Mouse (Mus musculus) neural tube, embryonic 13.5 days (tissue): ENCODE results near the gene Pidd1. TPM values are rescaled to one million over a fixed set of nuclear protein-coding genes. Genes with fewer than 3 reads are reported as not detected.
A peak's percentile ranks its signal among the peaks of the same experiment; 100 is the strongest.

Experiments used
- ATAC-seq: fragments of 200-750 bp; cut with Nextera tagmentation; 2 replicates; pipeline ENCODE4 v1.8.0; 2017; ENCODE audit warnings: low read depth, mild to moderate bottlenecking, moderate TSS enrichment, moderate library complexity
- H3K27ac ChIP-seq: fragments of 300-500 bp; sonication (generic); replicated peaks from 2 replicates; pipeline ENCODE4 v1.5.1; 2015; ENCODE audit warnings: moderate library complexity, mild to moderate bottlenecking, inconsistent platforms
- H3K27me3 ChIP-seq: fragments of 300-500 bp; sonication (generic); 2 replicates; pipeline ENCODE4 v1.6.1; 2015; ENCODE audit warnings: mild to moderate bottlenecking, inconsistent platforms
- H3K36me3 ChIP-seq: fragments of 300-500 bp; sonication (generic); 2 replicates; pipeline ENCODE4 v1.6.1; 2015; ENCODE audit warnings: mild to moderate bottlenecking, inconsistent platforms
- H3K4me1 ChIP-seq: fragments of 300-500 bp; sonication (generic); replicated peaks from 2 replicates; pipeline ENCODE4 v1.6.1; 2015; ENCODE audit warnings: inconsistent platforms
- H3K4me2 ChIP-seq: fragments of 300-500 bp; sonication (generic); 2 replicates; pipeline ENCODE4 v1.6.1; 2015; ENCODE audit warnings: inconsistent platforms, mild to moderate bottlenecking, moderate library complexity
- H3K4me3 ChIP-seq: fragments of 300-500 bp; sonication (generic); 2 replicates; pipeline ENCODE4 v1.5.1; 2015; ENCODE audit warnings: mild to moderate bottlenecking, inconsistent platforms
- H3K9ac ChIP-seq: fragments of 300-500 bp; sonication (generic); 2 replicates; pipeline ENCODE4 v1.6.1; 2015; ENCODE audit warnings: moderate library complexity, mild to moderate bottlenecking, inconsistent platforms
- H3K9me3 ChIP-seq: fragments of 300-500 bp; sonication (generic); 2 replicates; pipeline ENCODE4 v1.6.1; 2016; ENCODE audit warnings: inconsistent platforms
- WGBS: fragments of 180-500 bp; shearing (Covaris S2); methylation state at CpG from one replicate; pipeline ENCODE4 v1.1.7; 2015; 5-methylcytosine and 5-hydroxymethylcytosine counted together
- polyA plus RNA-seq: library from polyadenylated mRNA; unstranded; fragments of >200 nt; fragmentation: Nextera tagmentation; extraction: Ambion mirVana; gene quantifications from 2 replicates; pipeline ENCODE4 v1.2.1, GENCODE M21; 2015

Pidd1 gene
- polyA plus RNA-seq, 1 experiment from 2014 or later = 3.9 TPM

- Histone ChIP-seq H3K27ac (no peak overlapping the region), H3K9ac (0 out of 2 replicates have a peak overlapping the region, but pooled peaks have one; percentile 0), H3K9me3 (no peaks in the 10 kb centered on the region), H3K4me1 (peaks cover 70% of the 10 kb centered on the region), H3K4me2 (no peak overlapping the region), H3K27me3 (no peaks in the 10 kb centered on the region), H3K36me3 (no peaks in the 10 kb centered on the region; the same call in 1 of the 2 replicates), H3K4me3 (no peak overlapping the region)
- ATAC-seq = no peak
- WGBS = 94% methylated on average over 10 of the region's 10 CpGs
Observed at GRCm38 (mm10) chr7:141439140-141439679, 4.6 kb downstream of the Pidd1 start.

GRCm38 (mm10) chr7:141438201-141438968 lies 5.4 kb downstream of the Pidd1 start:
- H3K27ac ChIP-seq = peak overlapping the region; percentile 82; the same call in 1 of the 2 replicates
- H3K27me3 ChIP-seq = no peaks in the 10 kb centered on the region
- H3K4me2 ChIP-seq = peak overlapping the region; percentile 95; the same call in 1 of the 2 replicates
- no peak for ATAC-seq
- H3K4me3 ChIP-seq = no peak overlapping the region; the same call in 1 of the 2 replicates
- H3K9me3 ChIP-seq = no peaks in the 10 kb centered on the region
- H3K9ac ChIP-seq = peak overlapping the region; percentile 89; the same call in 1 of the 2 replicates
- WGBS = 90% methylated on average over 12 of the region's 12 CpGs
- H3K4me1 ChIP-seq = peaks cover 70% of the 10 kb centered on the region
- H3K36me3 ChIP-seq = peaks cover 6% of the 10 kb centered on the region; the same call in 1 of the 2 replicates

- H3K4me1 ChIP-seq = peaks cover 70% of the 10 kb centered on the region
- H3K4me3 ChIP-seq = peak within 1 kb of the TSS; percentile 64
- no peaks in the 10 kb centered on the region for H3K27me3 ChIP-seq
- peak; percentile 74 for ATAC-seq
- H3K9ac ChIP-seq = peak within 1 kb of the TSS; percentile 89
- peak within 1 kb of the TSS; percentile 95 for H3K4me2 ChIP-seq
- WGBS = 5% methylated on average over 53 of the region's 53 CpGs
- H3K36me3 ChIP-seq = peaks cover 15% of the 10 kb centered on the region
- no peaks in the 10 kb centered on the region for H3K9me3 ChIP-seq
- H3K27ac ChIP-seq = peak within 1 kb of the TSS; percentile 82
Observed at GRCm38 (mm10) chr7:141437178-141438120, 6.4 kb downstream of the Pidd1 start, which contains the start of gene Slc25a22. Gene Slc25a22, minus strand, starts transcription at chr7:141437892.

- Histone ChIP-seq H3K36me3 (peaks cover 24% of the 10 kb centered on the region), H3K4me3 (peak overlapping the region; percentile 64), H3K27me3 (no peaks in the 10 kb centered on the region), H3K9ac (peak overlapping the region; percentile 89), H3K27ac (peak overlapping the region; percentile 82; the same call in 1 of the 2 replicates), H3K4me2 (peak overlapping the region; percentile 95), H3K9me3 (no peaks in the 10 kb centered on the region), H3K4me1 (peaks cover 62% of the 10 kb centered on the region)
- 49% methylated on average over 2 of the region's 2 CpGs for WGBS
- ATAC-seq = no peak
Observed at GRCm38 (mm10) chr7:141436523-141436892, 7.3 kb downstream of the Pidd1 start.

GRCm38 (mm10) chr7:141435856-141436522 lies 7.8 kb downstream of the Pidd1 start:
- Histone ChIP-seq H3K36me3 (peaks cover 29% of the 10 kb centered on the region), H3K4me1 (peaks cover 60% of the 10 kb centered on the region), H3K4me2 (peak overlapping the region; percentile 95), H3K9ac (peak overlapping the region; percentile 89; the same call in 1 of the 2 replicates), H3K27me3 (no peaks in the 10 kb centered on the region), H3K4me3 (peak overlapping the region; percentile 64; the same call in 1 of the 2 replicates), H3K27ac (peak overlapping the region; percentile 86; the same call in 1 of the 2 replicates), H3K9me3 (no peaks in the 10 kb centered on the region)
- 78% methylated on average over 9 of the region's 9 CpGs for WGBS
- ATAC-seq = no peak

GRCm38 (mm10) chr7:141435129-141435855 lies 8.5 kb downstream of the Pidd1 start:
- Histone ChIP-seq H3K4me3 (peak overlapping the region; percentile 64), H3K27ac (peak overlapping the region; percentile 86), H3K9me3 (no peaks in the 10 kb centered on the region), H3K27me3 (no peaks in the 10 kb centered on the region), H3K4me2 (peak overlapping the region; percentile 95), H3K4me1 (peaks cover 54% of the 10 kb centered on the region), H3K36me3 (peaks cover 36% of the 10 kb centered on the region), H3K9ac (peak overlapping the region; percentile 86)
- 0 out of 2 replicates have a peak, but pooled peaks have one; percentile 2 for ATAC-seq
- 3% methylated on average over 17 of the region's 17 CpGs for WGBS

- Histone ChIP-seq H3K9ac (peak overlapping the region; percentile 86), H3K27ac (peak overlapping the region; percentile 86), H3K4me2 (peak overlapping the region; percentile 95), H3K4me3 (peak overlapping the region; percentile 64), H3K27me3 (no peaks in the 10 kb centered on the region), H3K36me3 (peaks cover 40% of the 10 kb centered on the region), H3K4me1 (peaks cover 62% of the 10 kb centered on the region), H3K9me3 (no peaks in the 10 kb centered on the region)
- ATAC-seq = 0 out of 2 replicates have a peak, but pooled peaks have one; percentile 9
- 9% methylated on average over 8 of the region's 8 CpGs for WGBS
Observed at GRCm38 (mm10) chr7:141434464-141434863, 9.4 kb downstream of the Pidd1 start.

- no peak for ATAC-seq
- H3K4me3 ChIP-seq = peak overlapping the region; percentile 64
- no peaks in the 10 kb centered on the region for H3K9me3 ChIP-seq
- H3K27ac ChIP-seq = peak overlapping the region; percentile 86
- H3K4me1 ChIP-seq = peaks cover 69% of the 10 kb centered on the region
- WGBS = 75% methylated on average over 15 of the region's 15 CpGs
- H3K4me2 ChIP-seq = peak overlapping the region; percentile 95
- peaks cover 40% of the 10 kb centered on the region for H3K36me3 ChIP-seq
- H3K9ac ChIP-seq = peak overlapping the region; percentile 86
- H3K27me3 ChIP-seq = no peaks in the 10 kb centered on the region
Observed at GRCm38 (mm10) chr7:141433517-141434400, 10.1 kb downstream of the Pidd1 start.

- H3K36me3 ChIP-seq = peaks cover 40% of the 10 kb centered on the region
Observed at GRCm38 (mm10) chr7:141432741-141433516, 10.9 kb downstream of the Pidd1 start.

More at GRCm38 (mm10) chr7:141432741-141433516, 10.9 kb downstream of the Pidd1 start:
- peak overlapping the region; percentile 95 for H3K4me2 ChIP-seq
- H3K27ac ChIP-seq = no peak overlapping the region
- H3K9ac ChIP-seq = peak overlapping the region; percentile 86
- 86% methylated on average over 6 of the region's 6 CpGs for WGBS
- no peaks in the 10 kb centered on the region for H3K27me3 ChIP-seq
- H3K4me3 ChIP-seq = peak overlapping the region; percentile 64; the same call in 1 of the 2 replicates
- ATAC-seq = no peak
- peaks cover 77% of the 10 kb centered on the region for H3K4me1 ChIP-seq
- H3K9me3 ChIP-seq = no peaks in the 10 kb centered on the region
